Mouse (Mus musculus) forebrain, postnatal 0 days (tissue): Measurements from ENCODE around the gene Fbxo41. TPM values are rescaled to one million over a fixed set of nuclear protein-coding genes. Genes with fewer than 3 reads are reported as not detected.

ENCODE experiments used
- ATAC-seq: fragments of 200-750 bp; cut with Nextera tagmentation; 2 replicates; pipeline ENCODE4 v1.8.0; 2017; ENCODE audit warnings: mild to moderate bottlenecking, moderate library complexity
- DNase-seq: peaks from one replicate; pipeline ENCODE4 v3.0.0-alpha.2; 2015
- H3K27ac ChIP-seq: fragments of 300-500 bp; sonication (generic); 2 replicates; pipeline ENCODE4 v1.5.1; 2014; ENCODE audit warnings: low read depth, mild to moderate bottlenecking, antibody characterized with exemption, low read length, moderate library complexity, mixed read lengths
- H3K27me3 ChIP-seq: fragments of 300-500 bp; sonication (generic); 2 replicates; pipeline ENCODE4 v1.6.1; 2014; ENCODE audit warnings: mild to moderate bottlenecking, low read length, mixed read lengths; ENCODE audit not compliant: insufficient read depth
- H3K36me3 ChIP-seq: fragments of 300-500 bp; sonication (generic); 2 replicates; pipeline ENCODE4 v1.6.1; 2014; ENCODE audit warnings: mild to moderate bottlenecking, moderate library complexity; ENCODE audit not compliant: insufficient read depth
- H3K4me1 ChIP-seq: fragments of 300-500 bp; sonication (generic); 2 replicates; pipeline ENCODE4 v1.6.1; 2014; ENCODE audit warnings: antibody characterized with exemption; ENCODE audit not compliant: insufficient read depth
- H3K4me2 ChIP-seq: fragments of 300-500 bp; sonication (generic); 2 replicates; pipeline ENCODE4 v1.6.1; 2014; ENCODE audit warnings: low read depth, mild to moderate bottlenecking, moderate library complexity
- H3K4me3 ChIP-seq: fragments of 300-500 bp; sonication (generic); 2 replicates; pipeline ENCODE4 v1.5.1; 2014; ENCODE audit warnings: low read depth, low read length, mixed read lengths
- H3K9ac ChIP-seq: fragments of 300-500 bp; sonication (generic); 2 replicates; pipeline ENCODE4 v1.6.1; 2014; ENCODE audit warnings: mild to moderate bottlenecking
- H3K9me3 ChIP-seq: fragments of 300-500 bp; sonication (generic); 2 replicates; pipeline ENCODE4 v1.6.1; 2016; ENCODE audit warnings: low read length
- CTCF ChIP-seq: sonication (generic); IDR thresholded peaks from 2 replicates; pipeline ENCODE4 v1.5.1; 2016; ENCODE audit warnings: antibody characterized with exemption, control low read depth, low read depth
- WGBS: fragments of 180-500 bp; shearing (Covaris S2); extraction: QIAGEN DNeasy Blood & Tissue Kit; methylation state at CpG from one replicate; pipeline ENCODE4 v1.1.7; 2014; 5-methylcytosine and 5-hydroxymethylcytosine counted together
- polyA plus RNA-seq: library from polyadenylated mRNA; unstranded; fragments of >200 nt; fragmentation: Nextera tagmentation; extraction: Ambion mirVana; gene quantifications from 2 replicates; pipeline ENCODE4 v1.2.1, GENCODE M21; 2015
- total RNA-seq: library from RNA; depleted of rRNA; stranded (reverse); fragments of >200 nt; gene quantifications from 2 replicates; pipeline ENCODE4 v1.2.3, GENCODE M21; 2014

Gene Fbxo41
- total and polyA plus RNA-seq, 2 experiments from 2014 or later, result 11.9 to 46.7 TPM

DNA sequence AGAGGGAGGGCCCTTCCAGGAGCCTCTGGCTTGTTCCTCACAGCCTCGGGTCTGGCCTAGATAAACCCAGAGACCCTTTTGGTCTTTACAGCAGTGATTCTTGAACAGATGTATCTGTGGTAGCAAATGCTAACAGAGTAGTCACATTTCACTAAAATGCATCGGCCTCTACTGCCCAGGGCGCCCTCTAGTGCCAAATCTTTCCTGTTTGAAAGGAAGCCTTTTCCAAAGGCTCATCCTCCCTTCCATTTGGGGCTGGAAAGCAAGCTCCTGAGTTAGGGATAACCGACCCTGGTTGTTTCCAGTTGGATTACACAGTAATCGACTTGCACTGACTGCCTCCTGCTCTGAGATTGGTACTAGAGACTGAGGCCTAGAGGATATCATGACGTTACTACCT is 7.7 kb upstream of the Fbxo41 start:
- TF ChIP-seq CTCF, result peak; percentile 79
- no peak overlapping the region for H3K4me2 ChIP-seq
- no peak overlapping the region for H3K27ac ChIP-seq
- no peaks in the 10 kb centered on the region for H3K4me1 ChIP-seq
- no peaks in the 10 kb centered on the region for H3K36me3 ChIP-seq
- DNase-seq, result peak; percentile 79
- ATAC-seq, result no peak
- H3K27me3 ChIP-seq, result peaks cover 48% of the 10 kb centered on the region
- no peaks in the 10 kb centered on the region for H3K9me3 ChIP-seq
- 1% methylated on average over 6 of the region's 6 CpGs for WGBS
- no peak overlapping the region for H3K4me3 ChIP-seq
- H3K9ac ChIP-seq, result no peak overlapping the region

- ATAC-seq, result no peak
- H3K27ac ChIP-seq, result no peak overlapping the region
- H3K27me3 ChIP-seq, result peaks cover 32% of the 10 kb centered on the region
- no peak overlapping the region for H3K9ac ChIP-seq
- H3K9me3 ChIP-seq, result no peaks in the 10 kb centered on the region
- WGBS, result 43% methylated on average over 5 of the region's 5 CpGs
- H3K4me1 ChIP-seq, result no peaks in the 10 kb centered on the region; the same call in 1 of the 2 replicates
- H3K36me3 ChIP-seq, result no peaks in the 10 kb centered on the region
- no peak for DNase-seq
- no peak overlapping the region for H3K4me2 ChIP-seq
- no peak for TF ChIP-seq CTCF
- no peak overlapping the region for H3K4me3 ChIP-seq
Measured at GRCm38 (mm10) chr6:85508602-85509001, 5.8 kb upstream of the Fbxo41 start.

- TF ChIP-seq CTCF, result no peak
- H3K9ac ChIP-seq, result no peak overlapping the region
- H3K4me2 ChIP-seq, result no peak overlapping the region
- H3K9me3 ChIP-seq, result no peaks in the 10 kb centered on the region
- H3K4me3 ChIP-seq, result no peak overlapping the region
- ATAC-seq, result peak; percentile 32
- DNase-seq, result peak; percentile 72
- peak overlapping the region; percentile 62 for H3K27ac ChIP-seq
- H3K36me3 ChIP-seq, result no peaks in the 10 kb centered on the region
- H3K4me1 ChIP-seq, result peaks cover 5% of the 10 kb centered on the region; the same call in 1 of the 2 replicates
- 45% methylated on average over 2 of the region's 2 CpGs for WGBS
- H3K27me3 ChIP-seq, result no peaks in the 10 kb centered on the region
Measured at GRCm38 (mm10) chr6:85504908-85505307, 2.1 kb upstream of the Fbxo41 start.

- Histone ChIP-seq H3K27me3 (no peaks in the 10 kb centered on the region), H3K9ac (peak overlapping the region; percentile 96), H3K4me2 (peak overlapping the region; percentile 72), H3K4me3 (peak overlapping the region; percentile 72), H3K36me3 (no peaks in the 10 kb centered on the region), H3K9me3 (no peaks in the 10 kb centered on the region), H3K27ac (peak overlapping the region; percentile 76), H3K4me1 (peaks cover 5% of the 10 kb centered on the region; the same call in 1 of the 2 replicates)
- no peak; the same call in 1 of the 2 replicates for TF ChIP-seq CTCF
- 1% methylated on average over 36 of the region's 37 CpGs for WGBS
- ATAC-seq (peak; percentile 70), DNase-seq (peak; percentile 61)
Measured at GRCm38 (mm10) chr6:85502103-85502910, 487 bp downstream of the Fbxo41 start.

DNA sequence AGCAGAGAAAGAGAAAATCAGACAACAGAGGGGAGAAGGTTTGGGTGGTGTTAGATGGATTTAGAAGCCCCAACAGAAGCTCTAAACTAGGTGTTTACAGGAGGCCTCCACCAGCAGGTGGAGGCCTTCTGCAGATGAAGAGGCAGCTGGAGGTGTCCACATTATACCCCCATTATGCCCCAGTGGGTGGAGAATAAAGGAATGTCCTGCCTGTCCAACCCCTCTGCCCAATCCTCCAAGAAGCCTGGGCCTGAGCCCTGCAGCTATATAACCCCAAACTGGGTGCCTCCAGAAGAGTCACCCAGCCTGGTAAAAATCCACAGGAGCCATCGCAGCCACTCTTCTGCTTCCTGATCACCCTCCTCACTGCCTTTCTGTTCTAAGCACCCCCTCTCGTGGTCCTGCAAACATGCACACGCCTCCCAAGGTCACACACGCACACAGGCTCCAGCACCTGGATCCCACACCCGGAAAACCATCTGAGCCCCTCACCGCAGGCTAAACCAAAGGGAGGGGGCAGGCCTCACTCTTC is 1.2 kb downstream of the Fbxo41 start:
- H3K9ac ChIP-seq, result peak overlapping the region; percentile 96
- H3K27me3 ChIP-seq, result no peaks in the 10 kb centered on the region
- WGBS, result 5% methylated on average over 6 of the region's 6 CpGs
- peak; percentile 10; the same call in 1 of the 2 replicates for TF ChIP-seq CTCF
- ATAC-seq, result no peak
- no peak for DNase-seq
- peak overlapping the region; percentile 76 for H3K27ac ChIP-seq
- peak overlapping the region; percentile 72 for H3K4me2 ChIP-seq
- peak overlapping the region; percentile 72 for H3K4me3 ChIP-seq
- H3K9me3 ChIP-seq, result no peaks in the 10 kb centered on the region
- peaks cover 5% of the 10 kb centered on the region; the same call in 1 of the 2 replicates for H3K4me1 ChIP-seq
- H3K36me3 ChIP-seq, result no peaks in the 10 kb centered on the region

- DNase-seq, result no peak
- 81% methylated on average over 1 of the region's 1 CpGs for WGBS
- Histone ChIP-seq H3K36me3 (no peaks in the 10 kb centered on the region), H3K27me3 (no peaks in the 10 kb centered on the region), H3K4me2 (no peak overlapping the region), H3K9me3 (no peaks in the 10 kb centered on the region), H3K27ac (no peak overlapping the region), H3K4me3 (no peak overlapping the region), H3K9ac (no peak overlapping the region), H3K4me1 (peaks cover 5% of the 10 kb centered on the region; the same call in 1 of the 2 replicates)
- TF ChIP-seq CTCF, result no peak
- ATAC-seq, result no peak
Measured at GRCm38 (mm10) chr6:85500416-85500815, 2.4 kb downstream of the Fbxo41 start.

DNA sequence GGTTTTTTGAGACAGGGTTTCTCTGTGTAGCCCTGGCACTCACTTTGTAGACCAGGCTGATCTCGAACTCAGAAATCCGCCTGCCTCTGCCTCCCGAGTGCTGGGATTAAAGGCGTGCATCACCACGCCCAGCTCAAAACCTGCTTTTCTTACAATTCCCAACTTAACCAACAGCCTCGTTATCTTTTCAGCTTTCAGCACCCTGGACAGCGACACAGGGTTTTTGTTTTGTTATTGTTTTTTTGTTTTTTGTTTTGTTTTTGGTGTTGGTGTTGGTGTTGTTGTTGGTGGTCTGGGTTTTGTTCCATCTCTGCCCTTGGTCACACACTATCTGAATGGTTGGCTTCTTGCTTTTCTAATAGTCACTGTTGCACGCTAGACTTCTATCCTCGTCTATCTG is 4.6 kb downstream of the Fbxo41 start:
- no peak for TF ChIP-seq CTCF
- 72% methylated on average over 9 of the region's 9 CpGs for WGBS

More for the DNA sequence above, 4.6 kb downstream of the Fbxo41 start:
- H3K9me3 ChIP-seq, result no peaks in the 10 kb centered on the region
- H3K27me3 ChIP-seq, result no peaks in the 10 kb centered on the region
- no peak overlapping the region for H3K4me3 ChIP-seq
- no peak overlapping the region for H3K27ac ChIP-seq
- no peak for DNase-seq
- no peaks in the 10 kb centered on the region for H3K36me3 ChIP-seq
- ATAC-seq, result no peak
- H3K9ac ChIP-seq, result no peak overlapping the region
- no peak overlapping the region for H3K4me2 ChIP-seq
- H3K4me1 ChIP-seq, result peaks cover under 1% of the 10 kb centered on the region; the same call in 1 of the 2 replicates
